Mouse (Mus musculus) heart, embryonic 16.5 days (tissue): ENCODE data around the gene Lrrc8a. TPM values are rescaled to one million over a fixed set of nuclear protein-coding genes. Genes with fewer than 3 reads are reported as not detected.

ENCODE experiments used
- ATAC-seq: fragments of 200-750 bp; cut with Nextera tagmentation; replicated peaks from 2 replicates; pipeline ENCODE4 v1.8.0; 2017; ENCODE audit warnings: moderate number of reproducible peaks; ENCODE audit not compliant: insufficient read depth, low FRiP score; ENCODE audit errors: extremely low read depth
- H3K27ac ChIP-seq: fragments of 300-500 bp; sonication (generic); 2 replicates; pipeline ENCODE4 v1.5.1; 2014; ENCODE audit warnings: mild to moderate bottlenecking, low read length, control low read depth, moderate library complexity
- H3K27me3 ChIP-seq: fragments of 300-500 bp; sonication (generic); 2 replicates; pipeline ENCODE4 v1.6.1; 2014; ENCODE audit warnings: low read length, mixed read lengths; ENCODE audit not compliant: control insufficient read depth, insufficient read depth
- H3K36me3 ChIP-seq: fragments of 300-500 bp; sonication (generic); 2 replicates; pipeline ENCODE4 v1.6.1; 2014; ENCODE audit not compliant: control insufficient read depth, insufficient read depth
- H3K4me1 ChIP-seq: fragments of 300-500 bp; sonication (generic); 2 replicates; pipeline ENCODE4 v1.6.1; 2014; ENCODE audit warnings: low read length, mixed read lengths; ENCODE audit not compliant: control insufficient read depth, insufficient read depth
- H3K4me2 ChIP-seq: fragments of 300-500 bp; sonication (generic); 2 replicates; pipeline ENCODE4 v1.6.1; 2014; ENCODE audit warnings: low read depth, mild to moderate bottlenecking, control low read depth, low read length
- H3K4me3 ChIP-seq: fragments of 300-500 bp; sonication (generic); 2 replicates; pipeline ENCODE4 v1.5.1; 2014; ENCODE audit warnings: mild to moderate bottlenecking, control low read depth, low read length
- H3K9ac ChIP-seq: fragments of 300-500 bp; sonication (generic); 2 replicates; pipeline ENCODE4 v1.6.1; 2014; ENCODE audit warnings: low read length, control low read depth
- H3K9me3 ChIP-seq: fragments of 300-500 bp; sonication (generic); replicated peaks from 2 replicates; pipeline ENCODE4 v1.6.1; 2016; ENCODE audit warnings: low read length; ENCODE audit not compliant: control insufficient read depth
- WGBS: fragments of 180-500 bp; shearing (Covaris S2); extraction: QIAGEN DNeasy Blood & Tissue Kit; methylation state at CpG from one replicate; pipeline ENCODE4 v1.1.7; 2014; 5-methylcytosine and 5-hydroxymethylcytosine counted together
- polyA plus RNA-seq: library from polyadenylated mRNA; unstranded; fragments of >200 nt; fragmentation: Nextera tagmentation; extraction: Ambion mirVana; gene quantifications from 2 replicates; pipeline ENCODE4 v1.2.1, GENCODE M21; 2015

Lrrc8a gene
- polyA plus RNA-seq, 1 experiment from 2014 or later, result 39.4 TPM

DNA sequence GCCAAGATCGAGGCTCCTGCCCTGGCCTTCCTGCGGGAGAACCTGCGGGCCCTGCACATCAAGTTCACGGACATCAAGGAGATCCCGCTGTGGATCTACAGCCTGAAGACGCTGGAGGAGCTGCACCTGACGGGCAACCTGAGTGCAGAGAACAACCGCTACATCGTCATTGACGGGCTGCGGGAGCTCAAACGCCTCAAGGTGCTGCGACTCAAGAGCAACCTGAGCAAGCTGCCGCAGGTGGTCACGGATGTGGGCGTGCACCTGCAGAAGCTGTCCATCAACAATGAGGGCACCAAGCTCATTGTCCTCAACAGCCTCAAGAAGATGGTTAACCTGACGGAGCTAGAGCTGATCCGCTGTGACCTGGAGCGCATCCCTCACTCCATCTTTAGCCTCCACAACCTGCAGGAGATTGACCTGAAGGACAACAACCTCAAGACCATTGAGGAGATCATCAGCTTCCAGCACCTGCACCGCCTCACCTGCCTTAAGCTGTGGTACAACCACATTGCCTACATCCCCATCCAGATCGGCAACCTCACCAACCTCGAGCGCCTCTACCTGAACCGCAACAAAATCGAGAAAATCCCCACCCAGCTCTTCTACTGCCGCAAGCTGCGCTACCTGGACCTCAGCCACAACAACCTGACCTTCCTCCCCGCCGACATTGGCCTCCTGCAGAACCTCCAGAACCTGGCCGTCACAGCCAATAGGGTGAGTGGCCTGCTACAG is 19.3 kb downstream of the Lrrc8a start:
- no peak for ATAC-seq
- H3K27me3 ChIP-seq, result no peaks in the 10 kb centered on the region
- no peaks in the 10 kb centered on the region for H3K9me3 ChIP-seq
- 92% methylated on average over 30 of the region's 30 CpGs for WGBS
- no peak overlapping the region for H3K4me3 ChIP-seq
- peaks cover 38% of the 10 kb centered on the region for H3K36me3 ChIP-seq
- no peak overlapping the region for H3K9ac ChIP-seq
- H3K27ac ChIP-seq, result no peak overlapping the region
- no peak overlapping the region for H3K4me2 ChIP-seq
- peaks cover 41% of the 10 kb centered on the region for H3K4me1 ChIP-seq

DNA sequence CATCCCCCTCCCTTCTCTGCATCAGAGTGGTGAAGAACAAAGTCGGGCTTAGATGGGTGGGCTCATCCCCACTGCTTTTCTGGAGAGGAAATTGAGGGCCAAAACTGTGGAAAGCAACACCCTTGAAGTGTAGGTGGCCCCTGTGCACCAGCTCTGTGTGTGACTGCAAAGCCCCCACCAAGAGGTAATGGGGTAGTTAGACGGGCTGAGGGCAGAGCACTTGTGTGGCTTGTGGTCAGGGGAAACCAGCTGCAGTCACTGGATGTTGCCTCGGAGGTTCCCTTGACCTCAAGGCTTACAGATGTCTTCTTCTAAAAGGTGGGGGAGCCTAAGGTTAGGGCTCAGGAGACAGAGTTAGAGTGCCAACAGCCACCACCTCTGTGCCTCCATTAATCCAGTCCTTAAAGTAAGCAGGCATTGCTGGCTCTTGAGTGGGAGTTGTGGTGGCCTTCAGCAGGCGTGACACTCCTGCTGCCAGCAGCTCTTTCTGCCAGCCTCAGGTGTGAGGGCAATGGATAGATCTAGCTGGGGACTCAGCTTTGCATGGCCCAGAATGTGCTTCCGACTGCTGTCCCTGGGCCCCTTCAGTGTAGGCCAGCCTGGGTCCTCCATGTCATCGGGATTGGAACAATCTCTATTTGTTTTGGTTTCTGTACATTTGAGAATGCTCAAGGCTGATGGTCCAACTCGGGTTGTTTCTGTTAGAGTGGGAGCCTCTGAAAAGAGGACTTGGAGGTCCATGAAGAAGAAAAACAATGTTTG is 20.4 kb downstream of the Lrrc8a start:
- no peaks in the 10 kb centered on the region for H3K9me3 ChIP-seq
- peaks cover 46% of the 10 kb centered on the region for H3K36me3 ChIP-seq
- no peak for ATAC-seq
- H3K27ac ChIP-seq, result peak overlapping the region; percentile 70
- H3K4me2 ChIP-seq, result peak overlapping the region; percentile 14
- H3K4me3 ChIP-seq, result no peak overlapping the region
- no peaks in the 10 kb centered on the region for H3K27me3 ChIP-seq
- 67% methylated on average over 7 of the region's 7 CpGs for WGBS
- H3K9ac ChIP-seq, result no peak overlapping the region
- H3K4me1 ChIP-seq, result peaks cover 36% of the 10 kb centered on the region

DNA sequence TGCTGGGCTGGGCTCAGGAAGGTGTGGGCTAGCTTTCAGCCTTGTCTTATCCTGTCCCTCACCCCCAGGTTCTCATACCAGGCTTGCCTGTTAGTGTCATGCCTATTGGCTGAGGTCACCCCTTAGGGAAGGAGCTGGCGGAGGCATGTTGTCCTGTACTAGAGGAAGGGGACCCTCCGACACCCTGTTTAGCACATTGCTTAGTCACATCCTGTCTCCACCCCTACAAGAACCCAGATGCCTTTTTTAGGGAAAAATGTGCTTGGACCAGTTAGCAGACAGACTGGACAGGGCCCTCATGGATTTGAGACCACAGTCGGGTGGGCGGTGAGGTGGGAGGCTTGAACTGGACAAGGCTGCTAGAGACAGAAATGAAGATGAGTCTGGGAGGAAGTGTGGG is 21.1 kb downstream of the Lrrc8a start:
- Histone ChIP-seq H3K36me3 (peaks cover 52% of the 10 kb centered on the region), H3K27me3 (no peaks in the 10 kb centered on the region), H3K4me2 (peak overlapping the region; percentile 14; the same call in 1 of the 2 replicates), H3K4me1 (peaks cover 42% of the 10 kb centered on the region), H3K4me3 (no peak overlapping the region), H3K9me3 (no peaks in the 10 kb centered on the region), H3K9ac (peak overlapping the region; percentile 32; the same call in 1 of the 2 replicates), H3K27ac (peak overlapping the region; percentile 79)
- peak; percentile 70 for ATAC-seq
- 33% methylated on average over 4 of the region's 4 CpGs for WGBS

DNA sequence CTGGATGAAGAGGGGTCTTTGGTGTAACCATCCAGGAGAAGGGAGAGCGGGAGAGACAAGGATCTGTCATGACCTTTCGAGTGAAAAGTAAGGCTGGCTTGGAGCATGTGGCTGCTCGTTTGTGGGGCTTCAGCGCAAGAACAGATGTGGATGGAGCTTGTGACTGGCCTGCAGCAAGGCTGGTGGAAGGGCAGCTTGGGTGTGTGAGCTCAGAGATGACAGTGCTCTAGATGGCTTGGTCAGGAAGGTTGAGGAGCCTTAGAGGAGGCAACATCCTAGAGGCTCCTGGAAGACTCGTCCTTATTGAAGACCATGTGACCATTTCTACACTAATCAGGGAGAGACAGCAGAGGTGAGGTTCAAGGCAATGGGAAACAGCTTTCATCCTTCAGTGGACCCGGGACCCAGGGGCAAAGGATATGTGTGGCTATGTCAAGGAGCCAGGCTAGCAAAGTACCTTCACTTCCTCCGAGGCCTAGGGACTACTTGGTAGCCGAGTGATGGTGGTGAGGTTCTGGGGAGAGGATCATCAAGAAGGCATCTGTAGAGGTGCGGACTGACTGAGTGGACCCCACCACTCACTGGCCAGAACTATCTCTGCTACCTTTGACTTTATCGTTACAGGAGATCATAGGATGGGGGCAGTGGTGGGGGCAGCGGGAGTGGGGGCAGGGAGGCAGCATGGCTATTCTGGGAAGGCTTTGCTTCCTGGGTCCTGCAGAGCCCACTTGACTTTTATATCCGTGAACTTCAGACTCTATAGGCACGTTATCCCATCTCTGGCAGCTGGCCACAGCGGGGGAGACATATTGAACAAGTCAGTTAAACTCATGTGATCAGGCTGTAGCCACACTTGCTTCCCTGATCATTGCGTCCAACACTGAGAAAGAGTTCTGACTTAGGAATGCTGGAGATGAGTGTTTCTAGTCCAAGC is 21.9 kb downstream of the Lrrc8a start:
- H3K9ac ChIP-seq, result peak overlapping the region; percentile 32
- peak overlapping the region; percentile 79 for H3K27ac ChIP-seq
- H3K4me1 ChIP-seq, result peaks cover 48% of the 10 kb centered on the region
- no peak for ATAC-seq
- H3K4me3 ChIP-seq, result no peak overlapping the region
- 68% methylated on average over 15 of the region's 15 CpGs for WGBS
- H3K4me2 ChIP-seq, result peak overlapping the region; percentile 14; the same call in 1 of the 2 replicates
- no peaks in the 10 kb centered on the region for H3K27me3 ChIP-seq
- H3K36me3 ChIP-seq, result peaks cover 58% of the 10 kb centered on the region
- H3K9me3 ChIP-seq, result no peaks in the 10 kb centered on the region

DNA sequence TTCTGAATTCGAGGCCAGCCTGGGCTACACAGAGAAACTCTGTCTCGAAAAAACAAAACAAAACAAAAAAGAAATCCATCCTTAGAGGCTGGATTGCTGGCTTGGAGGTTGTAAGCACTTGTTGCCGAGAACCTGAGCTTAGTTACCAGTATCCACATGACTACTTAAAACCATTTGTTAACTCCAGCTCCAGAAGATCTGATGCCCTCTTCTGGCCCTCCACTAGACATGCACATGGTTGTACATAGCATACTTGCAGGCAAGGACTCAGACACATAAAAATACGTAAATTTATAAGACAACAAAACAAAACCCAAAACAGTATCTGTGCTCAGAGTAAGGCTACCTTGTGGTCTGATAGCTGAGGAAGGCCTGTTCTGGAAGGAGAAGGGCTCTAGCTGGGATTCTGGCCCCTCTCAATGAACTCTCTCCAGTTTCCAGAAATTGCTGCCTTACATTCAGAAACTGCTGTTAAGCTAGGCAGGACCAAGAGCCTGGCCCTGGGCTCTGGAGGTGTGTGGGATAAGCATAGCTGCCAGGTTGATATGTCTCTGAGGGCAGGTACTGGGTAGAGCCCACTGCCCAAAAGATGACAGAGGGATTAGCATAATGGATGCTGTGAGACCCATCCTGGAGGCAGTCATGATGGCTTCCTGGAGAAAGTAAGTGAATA is 23.7 kb downstream of the Lrrc8a start:
- Histone ChIP-seq H3K4me1 (peaks cover 66% of the 10 kb centered on the region), H3K9me3 (no peaks in the 10 kb centered on the region), H3K27me3 (no peaks in the 10 kb centered on the region), H3K4me3 (no peak overlapping the region), H3K27ac (no peak overlapping the region), H3K4me2 (no peak overlapping the region), H3K36me3 (peaks cover 48% of the 10 kb centered on the region), H3K9ac (no peak overlapping the region)
- no peak for ATAC-seq
- 90% methylated on average over 4 of the region's 4 CpGs for WGBS

DNA sequence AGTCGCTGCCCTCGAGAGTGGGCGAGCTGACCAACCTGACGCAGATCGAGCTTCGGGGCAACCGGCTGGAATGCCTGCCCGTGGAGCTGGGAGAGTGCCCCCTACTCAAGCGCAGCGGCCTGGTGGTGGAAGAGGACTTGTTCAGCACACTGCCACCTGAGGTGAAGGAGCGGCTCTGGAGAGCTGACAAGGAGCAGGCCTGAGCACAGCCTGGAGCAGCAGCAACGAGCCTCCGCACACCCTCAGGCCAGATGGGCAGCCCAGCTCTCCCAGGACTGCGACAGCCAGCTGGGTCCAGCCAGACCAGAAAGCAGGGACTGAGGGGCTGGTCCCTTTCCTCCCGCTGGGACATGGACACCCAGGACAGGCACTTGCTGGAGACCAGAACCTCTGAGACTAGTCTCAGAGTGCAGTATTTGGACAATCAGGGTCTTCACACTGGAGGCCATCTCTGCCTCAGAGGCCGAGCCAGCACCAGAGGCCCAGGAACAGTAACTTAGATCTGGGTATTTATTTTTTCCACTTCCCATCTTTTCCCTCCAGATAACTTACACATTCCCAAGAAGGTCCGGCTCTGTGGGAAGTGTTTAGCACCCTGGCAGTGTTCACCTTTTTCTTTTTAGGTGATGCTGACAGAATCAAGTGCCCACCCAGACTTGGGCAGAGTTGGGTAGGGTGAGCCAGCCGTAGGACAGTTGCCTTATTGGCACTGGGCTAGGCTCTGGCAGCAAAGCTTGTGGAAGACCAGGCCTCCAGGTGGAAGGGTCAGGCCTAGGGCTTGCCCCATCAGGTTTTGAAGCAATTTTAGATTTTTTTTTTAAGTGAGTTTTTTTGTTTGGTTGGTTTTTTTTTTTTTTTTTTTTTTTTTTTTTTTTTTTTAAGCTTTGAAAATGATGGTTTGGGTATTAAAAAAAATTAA is 24.7 kb downstream of the Lrrc8a start:
- peaks cover 76% of the 10 kb centered on the region for H3K4me1 ChIP-seq

DNA sequence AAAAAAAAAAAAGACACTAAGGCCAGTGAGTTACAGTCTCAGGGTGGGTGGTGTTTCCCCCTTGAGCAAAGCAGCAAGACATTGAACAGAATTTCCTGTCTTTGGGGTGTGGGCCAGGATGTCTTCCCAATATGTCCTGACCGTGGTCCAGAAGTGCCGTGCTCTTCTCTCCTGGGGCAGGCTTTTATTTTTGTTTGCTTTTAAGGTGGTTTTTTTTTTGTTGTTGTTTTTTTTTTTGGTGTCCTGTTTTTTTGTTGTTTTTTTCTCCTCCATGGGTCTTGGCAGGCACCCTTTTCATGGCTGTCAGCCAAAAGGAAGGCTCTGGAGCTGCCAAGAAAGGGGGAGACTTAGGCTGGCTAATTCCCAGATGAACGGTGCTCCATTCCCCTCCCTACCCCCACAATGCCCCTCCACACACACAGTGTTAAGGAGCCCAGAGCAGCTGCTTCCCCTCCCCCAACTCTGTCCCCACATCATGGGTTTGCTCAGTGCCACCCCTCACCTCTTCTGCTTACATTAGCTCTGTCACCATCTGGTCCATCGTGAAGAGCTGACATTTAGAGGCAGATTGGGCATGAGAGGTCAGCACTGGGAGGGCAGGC is 25.4 kb downstream of the Lrrc8a start:
- Histone ChIP-seq H3K9me3 (no peaks in the 10 kb centered on the region), H3K27ac (peak overlapping the region; percentile 55), H3K36me3 (peaks cover 32% of the 10 kb centered on the region), H3K4me1 (peaks cover 68% of the 10 kb centered on the region), H3K4me3 (no peak overlapping the region), H3K4me2 (no peak overlapping the region), H3K9ac (no peak overlapping the region), H3K27me3 (no peaks in the 10 kb centered on the region)
- WGBS, result 46% methylated on average over 4 of the region's 4 CpGs
- ATAC-seq, result no peak

More for the DNA sequence above, 24.7 kb downstream of the Lrrc8a start:
- Histone ChIP-seq H3K9me3 (no peaks in the 10 kb centered on the region), H3K27ac (peak overlapping the region; percentile 41), H3K4me2 (no peak overlapping the region), H3K27me3 (no peaks in the 10 kb centered on the region), H3K36me3 (peaks cover 38% of the 10 kb centered on the region), H3K9ac (no peak overlapping the region), H3K4me3 (no peak overlapping the region)
- WGBS, result 87% methylated on average over 18 of the region's 18 CpGs
- no peak for ATAC-seq
